Mouse (Mus musculus) embryonic fibroblast, embryonic 13.5 days (primary cell): Measurements from ENCODE around the gene Chst5.

Experiments
- CTCF ChIP-seq: IDR thresholded peaks from 2 replicates; pipeline ENCODE4 v1.5.1; 2011; ENCODE audit warnings: mild to moderate bottlenecking, control low read depth, low read length, moderate library complexity, borderline replicate concordance; ENCODE audit not compliant: insufficient read depth
- POLR2A ChIP-seq: IDR thresholded peaks from 2 replicates; pipeline ENCODE4 v1.6.1; 2011; ENCODE audit warnings: low read depth, mild to moderate bottlenecking, control low read depth, low read length, moderate library complexity

GRCm38 (mm10) chr8:111951936-111952335, 41.7 kb upstream of the Chst5 start:
- TF ChIP-seq POLR2A (no peak), CTCF (no peak)
